ENCODE assay signal across 10 mouse cellular contexts in genomic region chr16:18176758-18177157, GRCm38 (mm10). TPM values are rescaled to one million over a fixed set of nuclear protein-coding genes. Genes with fewer than 3 reads are reported as not detected.
DNase-seq lines count a peak whose midpoint lies in the region; ATAC-seq and TF ChIP-seq lines count a peak whose summit lies in the region.
"Had no signal": no experiment of that assay in that cellular context is flagged by ENCODE, and none has a peak within 500 bp of the region (broad histone marks: within the 10 kb centered on the region; RNA-seq: fewer than 3 reads in every experiment).

No protein-coding gene starts in this region.

- H3K4me2 ChIP-seq in kidney, postnatal 0 days (ENCODE audit: low read length): no peak overlapping the region
- H3K4me2 ChIP-seq in kidney, embryonic 16.5 days (replicated peaks; ENCODE audit: low read depth, low read length): no peak overlapping the region
- H3K4me2 ChIP-seq in liver, postnatal 0 days (ENCODE audit: low read depth, low read length): no peak overlapping the region

- H3K4me3 ChIP-seq in kidney, postnatal 0 days (replicated peaks; ENCODE audit: low read depth, low read length): no peak overlapping the region
- no peak overlapping the region for H3K4me3 ChIP-seq in kidney, embryonic 16.5 days (ENCODE audit: low read length)
- no peak overlapping the region for H3K4me3 ChIP-seq in liver, postnatal 0 days (ENCODE audit: low read depth, low read length)

- TF ChIP-seq EP300 in liver, postnatal 0 days (IDR thresholded peaks at IDR 0.05; ENCODE audit: low read depth): no peak

- peak; percentile 45; the same call in 1 of the 2 replicates for TF ChIP-seq CTCF in kidney, postnatal 0 days (IDR thresholded peaks at IDR 0.05; ENCODE audit: low read depth)
- peak; percentile 39 for TF ChIP-seq CTCF in liver, postnatal 0 days (IDR thresholded peaks at IDR 0.05; ENCODE audit: low read depth)

- peak; percentile 52 to 76 for DNase-seq in cerebellum, postnatal 14 days
- no peak for DNase-seq in cerebellum, postnatal 4 days (ENCODE audit: low spot score in 2 of 2)
- no peak for DNase-seq in kidney, postnatal 0 days (ENCODE audit: low spot score)
- peak; percentile 52 for DNase-seq in adipocyte (ENCODE audit: low spot score)
- DNase-seq in liver, postnatal 0 days: peak; percentile 37
- no peak for DNase-seq in thymus, postnatal 14 days
- no peak for DNase-seq in ovary, postnatal 36 days (ENCODE audit: low spot score)

- no peaks in the 10 kb centered on the region for H3K27me3 ChIP-seq in kidney, postnatal 0 days (ENCODE audit: insufficient read depth, low read length)
- H3K27me3 ChIP-seq in kidney, embryonic 16.5 days (ENCODE audit: insufficient read depth, low read length): peaks cover 5% of the 10 kb centered on the region; the same call in 1 of the 2 replicates
- no peaks in the 10 kb centered on the region for H3K27me3 ChIP-seq in liver, postnatal 0 days (ENCODE audit: insufficient read depth, low read length)

- H3K4me1 ChIP-seq in kidney, postnatal 0 days (replicated peaks; ENCODE audit: insufficient read depth, low read length): no peaks in the 10 kb centered on the region; the same call in 1 of the 2 replicates
- peaks cover 10% of the 10 kb centered on the region for H3K4me1 ChIP-seq in kidney, embryonic 16.5 days (ENCODE audit: insufficient read depth, low read length)
- peaks cover 6% of the 10 kb centered on the region for H3K4me1 ChIP-seq in liver, postnatal 0 days (ENCODE audit: insufficient read depth)

- no peaks in the 10 kb centered on the region for H3K36me3 ChIP-seq in kidney, postnatal 0 days (ENCODE audit: insufficient read depth, low read length)
- no peaks in the 10 kb centered on the region for H3K36me3 ChIP-seq in kidney, embryonic 16.5 days (ENCODE audit: insufficient read depth, low read length)
- H3K36me3 ChIP-seq in liver, postnatal 0 days (replicated peaks; ENCODE audit: insufficient read depth, low read length): no peaks in the 10 kb centered on the region

- no peak for ATAC-seq in kidney, postnatal 0 days (replicated peaks; ENCODE audit: low FRiP score, low read depth)
- ATAC-seq in kidney, embryonic 16.5 days (ENCODE audit: low FRiP score, low TSS enrichment): no peak
- ATAC-seq in liver, postnatal 0 days: peak; percentile 80
- ATAC-seq: CD4-positive, CD25-positive, alpha-beta regulatory T cell, adult 4 months had no signal

- no peak overlapping the region for H3K9ac ChIP-seq in kidney, postnatal 0 days (ENCODE audit: low read depth, low read length)
- no peak overlapping the region for H3K9ac ChIP-seq in kidney, embryonic 16.5 days (replicated peaks; ENCODE audit: low read length)
- no peak overlapping the region for H3K9ac ChIP-seq in liver, postnatal 0 days (replicated peaks)

- 71% methylated on average over 4 of the region's 4 CpGs for WGBS in kidney, postnatal 0 days
- WGBS in kidney, embryonic 16.5 days: 65% methylated on average over 4 of the region's 4 CpGs
- WGBS in liver, postnatal 0 days (ENCODE audit: insufficient replicate concordance): 62% methylated on average over 4 of the region's 4 CpGs

- H3K27ac ChIP-seq in kidney, postnatal 0 days: no peak overlapping the region
- H3K27ac ChIP-seq in kidney, embryonic 16.5 days (ENCODE audit: low read length): no peak overlapping the region
- H3K27ac ChIP-seq in liver, postnatal 0 days (ENCODE audit: low read depth): no peak overlapping the region

- H3K9me3 ChIP-seq in kidney, postnatal 0 days (replicated peaks; ENCODE audit: low read length): no peaks in the 10 kb centered on the region
- no peaks in the 10 kb centered on the region for H3K9me3 ChIP-seq in kidney, embryonic 16.5 days (ENCODE audit: low read length)
- H3K9me3 ChIP-seq in liver, postnatal 0 days (ENCODE audit: low read length): no peaks in the 10 kb centered on the region

RNA-seq across cellular contexts. Expression of gene Ccdc188, which starts 40.9 kb away (rescaled TPM):
- not detected in 2 replicates for polyA plus RNA-seq in kidney, postnatal 0 days (2015; fragmentation: Nextera tagmentation; extraction: Ambion mirVana)
- not detected in 2 replicates for polyA plus RNA-seq in kidney, embryonic 16.5 days (2015; fragmentation: Nextera tagmentation; extraction: Ambion mirVana)
- not detected in 2 replicates for polyA plus RNA-seq in liver, postnatal 0 days (2015; fragmentation: Nextera tagmentation; extraction: Ambion mirVana)
- polyA plus RNA-seq: CD4-positive, CD25-positive, alpha-beta regulatory T cell, adult 4 months; lung, embryonic 16.5 days had no signal

RNA-seq across cellular contexts. Expression of gene Rtn4r, which starts 49.3 kb away (rescaled TPM):
- 1.0 and 1.2 TPM in 2 replicates for polyA plus RNA-seq in kidney, postnatal 0 days (2015; fragmentation: Nextera tagmentation; extraction: Ambion mirVana)
- polyA plus RNA-seq in kidney, embryonic 16.5 days (2015; fragmentation: Nextera tagmentation; extraction: Ambion mirVana): 1.0 and 3.4 TPM in 2 replicates
- 0.15 and 0.21 TPM in 2 replicates for polyA plus RNA-seq in liver, postnatal 0 days (2015; fragmentation: Nextera tagmentation; extraction: Ambion mirVana)
- polyA plus RNA-seq: CD4-positive, CD25-positive, alpha-beta regulatory T cell, adult 4 months had no signal

RNA-seq across cellular contexts. Expression of gene Zdhhc8, which starts 58.2 kb away (rescaled TPM):
- 13.1 and 13.5 TPM in 2 replicates for polyA plus RNA-seq in kidney, postnatal 0 days (2015; fragmentation: Nextera tagmentation; extraction: Ambion mirVana)
- 8.9 and 11.6 TPM in 2 replicates for polyA plus RNA-seq in kidney, embryonic 16.5 days (2015; fragmentation: Nextera tagmentation; extraction: Ambion mirVana)
- 1.3 and 1.6 TPM in 2 replicates for polyA plus RNA-seq in liver, postnatal 0 days (2015; fragmentation: Nextera tagmentation; extraction: Ambion mirVana)

Comparison
In these comparisons a context has a peak if more than half of its experiments do, and no peak if none do; other contexts are left out.
1. DNase-seq: peak in cerebellum, postnatal 14 days (2 of 2), adipocyte (single experiment) and liver, postnatal 0 days (single experiment); none in cerebellum, postnatal 4 days (0 of 2), kidney, postnatal 0 days (single experiment), thymus, postnatal 14 days (single experiment) and ovary, postnatal 36 days (single experiment).